8 mouse cellular contexts compared by ENCODE assay signal in the genomic region with DNA sequence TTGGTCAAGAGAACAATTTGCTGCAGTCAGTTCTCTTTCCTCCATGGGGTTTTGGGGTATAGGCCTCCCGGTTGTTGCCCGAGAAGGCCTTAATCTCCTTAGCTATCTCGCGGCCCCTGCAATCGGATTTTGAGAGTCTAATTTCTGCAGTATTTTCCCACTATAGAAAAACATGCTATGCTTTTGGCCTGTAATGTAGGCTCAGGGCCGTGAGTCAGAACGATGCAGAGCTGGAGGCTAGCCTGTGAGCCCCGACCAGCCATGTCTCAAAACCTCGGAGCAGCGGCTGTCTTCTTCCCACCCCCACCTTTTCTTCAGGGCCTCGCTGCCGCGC. TPM values are rescaled to one million over a fixed set of nuclear protein-coding genes. Genes with fewer than 3 reads are reported as not detected.
DNase-seq lines count a peak whose midpoint lies in the region; ATAC-seq and TF ChIP-seq lines count a peak whose summit lies in the region.

No protein-coding gene starts in this region.

- no peak for TF ChIP-seq CTCF in layer of hippocampus, adult 2 months (conservative IDR thresholded peaks at IDR 0.05)
- TF ChIP-seq CTCF in hindbrain, postnatal 0 days (IDR thresholded peaks at IDR 0.05; ENCODE audit: low read depth) = no peak

- H3K27ac ChIP-seq in layer of hippocampus, adult 2 months = peak overlapping the region; percentile 100
- peak overlapping the region; percentile 100 for H3K27ac ChIP-seq in embryonic facial prominence, embryonic 10.5 days (replicated peaks)
- H3K27ac ChIP-seq in hindbrain, postnatal 0 days = peak overlapping the region; percentile 100
- peak overlapping the region; percentile 97 for H3K27ac ChIP-seq in neural tube, embryonic 12.5 days

- H3K9me3 ChIP-seq in embryonic facial prominence, embryonic 10.5 days = no peaks in the 10 kb centered on the region
- no peaks in the 10 kb centered on the region for H3K9me3 ChIP-seq in hindbrain, postnatal 0 days (ENCODE audit: low read length)
- no peaks in the 10 kb centered on the region for H3K9me3 ChIP-seq in neural tube, embryonic 12.5 days

- peak overlapping the region; percentile 100 for H3K9ac ChIP-seq in hindbrain, postnatal 0 days (replicated peaks; ENCODE audit: low read length)
- H3K9ac ChIP-seq in neural tube, embryonic 12.5 days = peak overlapping the region; percentile 99

- peaks cover 28% of the 10 kb centered on the region for H3K36me3 ChIP-seq in embryonic facial prominence, embryonic 10.5 days (replicated peaks)
- no peaks in the 10 kb centered on the region for H3K36me3 ChIP-seq in hindbrain, postnatal 0 days (ENCODE audit: insufficient read depth, low read length)
- peaks cover 17% of the 10 kb centered on the region for H3K36me3 ChIP-seq in neural tube, embryonic 12.5 days

- H3K4me2 ChIP-seq in hindbrain, postnatal 0 days (ENCODE audit: low read depth, low read length) = peak overlapping the region; percentile 78
- peak overlapping the region; percentile 83 for H3K4me2 ChIP-seq in neural tube, embryonic 12.5 days (replicated peaks)

- no peaks in the 10 kb centered on the region for H3K27me3 ChIP-seq in embryonic facial prominence, embryonic 10.5 days (replicated peaks; ENCODE audit: low read depth, poor library complexity, severe bottlenecking)
- H3K27me3 ChIP-seq in hindbrain, postnatal 0 days (ENCODE audit: insufficient read depth, low read length) = no peaks in the 10 kb centered on the region
- H3K27me3 ChIP-seq in neural tube, embryonic 12.5 days (replicated peaks) = no peaks in the 10 kb centered on the region

- DNase-seq in layer of hippocampus, adult 2 months (ENCODE audit: low spot score in 2 of 2) = no peak
- DNase-seq in layer of hippocampus, adult 8-10 months (ENCODE audit: low spot score in 2 of 2) = no peak
- no peak for DNase-seq in embryonic facial prominence, embryonic 10.5 days (ENCODE audit: low spot score)
- no peak for DNase-seq in hindbrain, postnatal 0 days (ENCODE audit: low spot score)
- no peak for DNase-seq in urinary bladder, adult 2 months (ENCODE audit: low spot score)
- no peak for DNase-seq in layer of hippocampus, adult 9-11 months
- DNase-seq in natural killer cell, adult 2 months (ENCODE audit: low spot score in 2 of 2) = no peak

- peak overlapping the region; percentile 86 for H3K4me3 ChIP-seq in layer of hippocampus, adult 2 months
- peak overlapping the region; percentile 99 for H3K4me3 ChIP-seq in embryonic facial prominence, embryonic 10.5 days
- peak overlapping the region; percentile 78 for H3K4me3 ChIP-seq in hindbrain, postnatal 0 days (ENCODE audit: low read length)
- peak overlapping the region; percentile 81 for H3K4me3 ChIP-seq in neural tube, embryonic 12.5 days

- under 1% methylated on average over 13 of the region's 13 CpGs for WGBS in embryonic facial prominence, embryonic 10.5 days
- WGBS in hindbrain, postnatal 0 days = under 1% methylated on average over 13 of the region's 13 CpGs
- under 1% methylated on average over 13 of the region's 13 CpGs for WGBS in neural tube, embryonic 12.5 days

- H3K4me1 ChIP-seq in embryonic facial prominence, embryonic 10.5 days = peaks cover 57% of the 10 kb centered on the region
- peaks cover 22% of the 10 kb centered on the region for H3K4me1 ChIP-seq in hindbrain, postnatal 0 days (ENCODE audit: insufficient read depth, low read length)
- peaks cover 30% of the 10 kb centered on the region for H3K4me1 ChIP-seq in neural tube, embryonic 12.5 days

- ATAC-seq in hindbrain, postnatal 0 days = no peak
- no peak for ATAC-seq in neural tube, embryonic 12.5 days (ENCODE audit: low FRiP score, low read depth)

RNA-seq across cellular contexts. Expression of a gene that starts 0.6 kb away (rescaled TPM):
- total RNA-seq in layer of hippocampus, adult 2 months (2021) = 100 to 1,000 TPM; 298 to 301 TPM
- 100 to 1,000 TPM; 261 to 316 (median 281) TPM for total RNA-seq in layer of hippocampus, adult 8-10 months (2022)
- 660 and 664 TPM in 2 replicates for polyA plus RNA-seq in embryonic facial prominence, embryonic 10.5 days (2016; fragmentation: Nextera tagmentation; extraction: Ambion mirVana)
- 393 and 416 TPM in 2 replicates for total RNA-seq in hindbrain, postnatal 0 days (2014; rRNA removed)
- polyA plus RNA-seq in hindbrain, postnatal 0 days (2015; fragmentation: Nextera tagmentation; extraction: Ambion mirVana) = 340 and 356 TPM in 2 replicates
- 605 and 637 TPM in 2 replicates for polyA plus RNA-seq in neural tube, embryonic 12.5 days (2016; fragmentation: Nextera tagmentation; extraction: Ambion mirVana)
- 389 and 506 TPM in 2 replicates for polyA plus RNA-seq in urinary bladder, adult 2 months (2012; rRNA removed)
